Mouse (Mus musculus): Measurements from ENCODE around the gene A630023A22Rik.
A peak's percentile ranks its signal among the peaks of the same experiment; 100 is the strongest.

A630023A22Rik gene

GRCm38 (mm10) chr14:34086806-34087205 lies 15.7 kb downstream of the A630023A22Rik start:
- DNase-seq (ENCODE audit: low spot score in 2 of 2): no peak

DNA sequence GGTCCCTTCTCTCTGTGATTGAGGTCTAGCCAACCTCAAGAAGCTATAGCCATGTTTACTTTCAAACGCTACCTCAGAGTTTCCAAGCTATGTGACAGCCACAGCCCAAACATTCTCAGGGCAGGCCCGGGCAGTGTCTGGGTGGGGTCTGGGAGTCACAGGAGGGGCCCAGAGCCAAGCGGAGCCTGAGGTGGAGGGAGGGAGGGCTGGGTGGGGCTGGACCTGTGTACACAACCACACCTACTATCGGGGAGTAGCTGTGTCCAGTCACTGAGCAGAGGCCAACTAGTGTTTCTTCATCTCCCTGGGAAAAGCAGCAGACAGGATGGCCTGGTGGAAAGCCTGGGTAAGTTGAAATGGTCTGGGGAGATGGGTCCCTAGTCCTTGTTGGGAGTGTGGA lies 16.8 kb downstream of the A630023A22Rik start, which contains the start of gene Anxa8:
TSS of gene Anxa8 (plus strand) at position 251 of the 400 bp plus-strand sequence.
- DNase-seq (ENCODE audit: low spot score in 2 of 2): no peak

DNA sequence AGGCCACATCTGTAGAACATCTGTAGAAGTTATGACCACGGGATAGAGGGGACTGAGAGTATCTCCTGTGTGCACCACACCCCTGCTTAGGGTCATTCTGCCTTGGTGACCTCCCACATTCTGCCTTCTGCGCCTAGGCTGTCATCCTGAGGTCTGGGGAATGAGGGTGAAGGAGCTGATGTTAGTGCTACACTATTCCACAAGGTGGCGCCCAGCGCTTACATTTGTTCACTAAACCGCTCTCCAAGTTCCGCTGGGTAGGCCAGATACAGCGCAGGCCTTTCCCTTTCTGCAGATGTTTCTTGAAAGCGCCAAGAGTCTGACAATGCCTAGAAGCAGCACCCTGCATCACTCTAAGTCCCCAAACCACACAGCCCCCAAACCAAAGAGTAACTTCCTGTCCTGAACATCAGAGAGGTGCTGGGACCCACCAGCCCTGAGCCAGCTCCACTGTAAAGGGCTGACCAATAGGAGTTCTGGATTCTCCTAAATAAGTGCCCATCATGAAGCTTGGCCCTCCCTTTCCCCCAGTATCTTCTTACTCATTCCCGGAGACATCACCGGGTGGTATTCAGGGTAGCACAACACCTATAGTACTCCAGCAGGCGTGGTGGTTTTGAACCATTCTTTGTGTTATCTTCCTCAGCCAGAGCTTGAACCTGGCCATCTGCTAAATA lies 22.1 kb downstream of the A630023A22Rik start:
- DNase-seq (ENCODE audit: low spot score in 2 of 2): peak; percentile 47 to 68

DNA sequence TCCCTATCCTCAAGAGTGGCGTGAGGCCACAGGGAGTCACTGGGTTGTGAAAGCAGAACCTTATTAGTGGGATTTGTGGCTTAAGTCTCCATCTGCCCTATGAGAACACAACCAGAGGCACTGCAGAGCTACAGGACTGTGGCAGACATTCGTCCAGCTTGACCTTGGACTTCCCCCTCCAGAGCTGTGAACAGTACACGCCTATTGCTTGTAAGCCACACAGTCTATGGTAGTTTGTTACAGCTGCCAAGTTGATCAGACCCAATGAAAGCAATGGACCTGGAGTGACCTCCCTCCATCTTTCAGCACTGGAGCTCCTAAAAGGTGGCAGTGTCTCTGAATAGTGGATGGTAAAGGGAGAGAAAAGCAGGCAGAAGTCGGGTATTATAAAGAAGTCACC lies 24.3 kb downstream of the A630023A22Rik start:
- DNase-seq (ENCODE audit: low spot score in 2 of 2): no peak

GRCm38 (mm10) chr14:34077222-34077621 lies 25.3 kb downstream of the A630023A22Rik start:
- no peak for DNase-seq (ENCODE audit: low spot score in 2 of 2)

DNA sequence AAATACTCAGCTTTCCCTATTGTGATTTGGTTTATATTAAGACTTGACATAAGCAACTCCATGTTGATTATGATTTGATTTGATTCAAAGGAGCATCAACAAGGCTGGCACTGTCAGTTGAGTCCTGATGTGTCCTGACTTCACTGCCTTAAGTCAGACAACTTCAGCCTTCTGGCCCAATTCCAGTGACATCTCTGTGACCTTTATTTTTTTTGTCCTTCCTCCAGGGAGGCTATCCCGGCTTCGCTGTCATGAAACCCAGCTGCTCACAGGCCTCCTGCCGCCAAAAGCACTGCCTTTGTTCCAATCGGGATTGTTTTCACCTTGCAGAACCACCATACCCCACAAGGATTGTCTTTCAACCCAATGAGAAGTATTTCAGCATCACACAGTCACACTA lies 27.2 kb downstream of the A630023A22Rik start:
- no peak for DNase-seq (ENCODE audit: low spot score in 2 of 2)

DNA sequence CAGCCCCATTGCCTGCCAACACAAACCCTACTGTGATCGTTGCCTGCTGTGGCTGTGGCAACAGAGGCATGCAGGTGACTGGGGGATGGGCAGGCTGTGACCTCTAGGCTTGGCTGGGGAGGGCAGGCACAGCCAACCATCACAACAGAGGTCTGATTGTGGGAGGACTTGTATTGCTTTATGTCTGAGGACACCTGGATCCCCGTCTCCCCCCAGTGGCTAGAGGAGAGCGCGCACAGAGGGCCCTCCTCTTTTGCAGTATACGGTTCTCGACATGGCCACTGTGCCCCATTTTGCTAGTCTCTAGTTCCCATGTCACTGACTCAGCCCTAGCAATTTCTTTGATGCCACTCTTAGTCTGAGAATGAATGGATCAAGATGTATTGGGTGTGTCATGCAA lies 30.9 kb downstream of the A630023A22Rik start:
- no peak for DNase-seq (ENCODE audit: low spot score in 2 of 2)

GRCm38 (mm10) chr14:34052516-34052915 lies 50.0 kb downstream of the A630023A22Rik start, which contains the start of gene Antxrl:
Gene Antxrl (plus strand): TSS chr14:34052707.
- no peak for DNase-seq (ENCODE audit: low spot score in 2 of 2)

DNA sequence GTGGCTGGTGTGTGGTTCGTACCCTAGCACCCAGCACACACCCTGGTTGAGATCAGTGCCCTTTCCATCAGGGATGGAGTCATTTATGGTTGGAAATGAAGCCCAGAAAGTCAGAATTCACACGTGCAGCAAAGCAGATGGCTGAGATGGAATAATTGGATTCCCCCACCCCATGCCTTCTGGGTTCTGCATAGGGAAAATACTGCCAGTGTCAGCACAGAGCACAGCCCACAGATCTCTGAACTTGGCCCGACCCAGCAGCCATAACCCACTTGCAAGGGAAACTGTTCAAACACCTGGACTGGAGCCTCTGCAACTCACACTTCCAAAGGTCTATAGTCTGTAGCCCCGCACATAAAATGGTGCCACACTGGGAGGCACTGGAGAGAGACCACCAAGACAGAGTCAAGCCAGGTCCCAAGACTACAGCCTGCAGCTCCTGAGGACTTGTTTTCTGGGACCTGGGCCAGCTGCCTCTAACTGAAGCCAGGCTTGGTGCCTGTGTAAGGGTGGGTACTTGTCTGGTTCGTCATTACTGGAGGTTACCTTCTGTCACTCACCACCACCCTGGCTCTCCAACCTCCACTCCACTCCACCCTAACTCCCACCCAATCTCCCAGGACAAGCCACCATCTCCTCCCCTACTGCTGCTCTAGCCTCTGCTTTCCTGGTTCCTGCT lies 52.3 kb downstream of the A630023A22Rik start:
- DNase-seq (ENCODE audit: low spot score in 2 of 2): no peak

DNA sequence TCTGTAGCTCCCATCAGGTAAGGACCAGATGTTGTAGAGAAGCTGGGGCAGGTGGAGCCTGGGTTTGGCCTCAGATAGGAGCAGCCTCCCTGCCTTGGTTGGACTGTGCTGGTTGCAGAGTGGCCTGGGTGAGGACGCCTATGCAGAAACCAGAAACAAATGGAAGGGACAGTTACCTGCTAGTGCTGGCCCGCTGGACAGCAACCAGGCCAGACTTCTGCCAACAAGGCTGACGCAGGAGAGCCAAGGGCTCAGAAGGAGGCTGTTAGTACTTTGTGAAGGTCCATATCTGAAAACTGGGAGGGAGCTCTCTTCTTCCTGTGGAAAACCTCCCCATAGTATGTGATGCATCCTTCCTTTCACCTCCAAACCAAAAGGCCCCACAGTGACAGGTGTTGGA lies 59.2 kb downstream of the A630023A22Rik start:
- no peak for DNase-seq (ENCODE audit: low spot score in 2 of 2)

- no peak for DNase-seq (ENCODE audit: low spot score in 2 of 2)
Measured at GRCm38 (mm10) chr14:34041241-34041640, 61.3 kb downstream of the A630023A22Rik start.

DNA sequence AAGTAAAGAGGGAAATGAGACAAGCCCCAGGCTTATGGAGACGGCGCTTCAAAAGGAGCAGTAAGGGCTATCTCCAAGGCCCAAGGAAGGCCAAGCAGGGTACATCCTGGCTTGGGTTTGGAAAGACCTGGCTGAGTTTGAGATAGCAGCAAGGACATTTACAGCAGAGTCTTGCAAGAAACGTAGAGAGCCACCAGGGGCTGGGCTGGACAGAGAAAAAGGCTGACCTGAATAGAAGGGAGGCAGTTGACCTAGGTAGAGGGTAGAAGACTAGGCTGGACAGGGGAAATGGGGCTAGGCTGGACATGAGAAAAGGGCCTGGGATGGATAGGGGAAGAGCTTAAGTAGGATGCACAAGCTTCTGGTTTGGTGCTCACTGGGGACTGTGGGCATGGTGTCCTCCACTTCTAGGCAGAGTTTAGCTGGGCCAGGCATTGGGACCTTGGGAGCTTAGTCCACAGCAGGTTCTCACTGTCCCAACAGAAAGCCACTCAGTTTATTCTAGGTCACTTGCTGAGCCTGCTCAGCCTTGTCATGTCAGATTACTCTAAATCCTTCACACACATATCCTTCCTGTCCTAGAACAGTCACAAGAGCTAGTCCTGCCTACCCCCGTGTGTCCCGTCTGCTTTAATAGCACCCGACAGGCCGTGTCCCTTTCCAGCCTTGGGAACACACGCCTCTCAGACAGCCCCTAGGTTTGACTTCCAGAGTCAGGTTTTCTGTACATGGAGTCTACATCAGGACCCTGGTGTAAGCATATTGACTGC lies 68.5 kb downstream of the A630023A22Rik start:
- no peak for DNase-seq (ENCODE audit: low spot score in 2 of 2)

GRCm38 (mm10) chr14:34026710-34027109 lies 75.8 kb downstream of the A630023A22Rik start:
- no peak for DNase-seq (ENCODE audit: low spot score in 2 of 2)

DNA sequence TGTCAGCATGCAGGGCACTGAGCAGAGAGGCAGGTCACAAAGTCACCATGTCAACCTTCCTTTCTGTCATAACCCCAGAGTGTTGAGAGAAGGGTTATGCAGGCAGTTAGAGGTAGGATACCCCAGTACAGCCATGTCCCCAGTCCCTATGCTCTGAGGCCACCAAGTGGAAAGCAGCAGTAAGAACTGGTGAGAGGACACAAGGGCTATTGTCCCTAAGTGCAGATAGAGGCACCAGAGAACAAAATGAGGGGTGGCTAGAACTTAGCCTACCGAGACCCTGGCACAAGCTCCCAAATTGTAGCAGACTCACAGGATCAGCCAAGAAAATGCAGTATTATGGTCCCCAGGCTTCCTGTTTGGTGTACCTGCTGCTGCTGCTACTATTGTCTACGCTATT lies 85.6 kb downstream of the A630023A22Rik start:
- no peak for DNase-seq (ENCODE audit: low spot score in 2 of 2)

DNA sequence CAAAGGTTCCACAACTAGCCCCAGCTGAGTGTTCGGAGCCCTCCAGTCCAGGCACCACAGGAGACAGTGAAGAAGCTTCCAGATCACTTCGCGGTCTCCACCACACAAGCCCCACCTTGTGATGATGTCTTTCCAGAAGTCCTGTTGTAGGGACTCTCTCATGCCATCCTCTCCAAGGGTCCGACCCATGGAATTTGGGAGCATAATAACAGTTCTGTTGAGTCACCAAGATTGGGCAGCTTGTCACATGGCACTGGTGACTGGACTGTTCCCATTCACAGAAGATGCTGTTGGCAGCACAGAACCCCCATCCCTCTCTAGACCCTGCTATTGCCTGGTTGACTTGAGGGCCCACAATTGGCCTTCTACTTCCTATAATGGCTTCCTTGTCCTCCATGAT lies 86.2 kb downstream of the A630023A22Rik start, which contains the start of gene Gm5460:
TSS of gene Gm5460 (plus strand) at position 378 of the 400 bp plus-strand sequence.
- no peak for DNase-seq (ENCODE audit: low spot score in 2 of 2)

DNA sequence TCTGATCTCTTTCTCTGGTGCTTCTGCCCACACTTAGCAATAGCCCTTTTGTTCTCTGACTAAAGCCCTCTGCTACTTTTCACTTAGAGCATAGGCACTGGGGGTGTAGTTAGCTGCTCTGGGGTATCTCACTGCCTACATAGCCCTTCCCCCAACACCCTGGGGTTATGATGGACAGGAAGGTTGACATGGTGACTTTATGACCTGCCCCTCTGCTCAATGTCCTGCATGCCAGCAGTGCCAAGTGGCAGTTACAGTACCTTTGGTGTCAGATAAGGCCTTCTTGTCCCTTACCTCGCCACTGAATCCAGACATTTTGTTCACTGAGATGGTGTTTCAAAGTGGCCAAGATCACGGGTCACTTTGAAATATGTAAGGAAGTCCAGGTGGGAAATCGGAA lies 87.5 kb downstream of the A630023A22Rik start, which contains the start of gene Gm30083:
TSS of gene Gm30083 (minus strand) at position 120 of the 400 bp plus-strand sequence.
- no peak for DNase-seq (ENCODE audit: low spot score in 2 of 2)

DNA sequence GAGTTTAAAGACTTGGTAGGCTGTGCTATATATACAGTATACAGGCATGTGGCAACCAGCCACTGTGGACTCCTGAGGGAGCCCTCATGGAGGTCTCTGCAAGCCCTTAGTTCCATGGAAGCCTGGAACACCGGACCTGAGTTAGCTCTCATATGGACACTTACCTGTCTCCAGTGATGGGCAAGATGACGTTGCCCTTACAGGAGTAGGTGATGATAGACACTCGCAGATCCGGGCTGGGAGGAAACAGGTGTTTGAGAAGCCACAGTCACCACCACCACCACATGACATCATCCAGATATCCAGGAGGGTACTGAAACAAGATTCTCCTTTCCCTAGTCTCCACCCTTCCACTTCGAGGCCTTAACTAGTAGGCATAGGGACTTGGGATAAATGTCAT lies 100.2 kb downstream of the A630023A22Rik start:
- no peak for DNase-seq (ENCODE audit: low spot score in 2 of 2)

- DNase-seq (ENCODE audit: low spot score in 2 of 2): no peak
Measured at GRCm38 (mm10) chr14:34001445-34001844, 101.1 kb downstream of the A630023A22Rik start.

Data from frontal cortex, postnatal 25 days (tissue).